Mouse (Mus musculus) cerebellum, adult 11 months (tissue): Measurements from ENCODE around the gene Ate1.
"Not testable (repeated sequence)": the region's sequence is repeated elsewhere in the genome, so short reads cannot be mapped to it uniquely, and the experiment has no call there.

Experiments
- DNase-seq: peaks from one replicate; pipeline ENCODE4 v3.0.0; 2022

Gene Ate1

DNA sequence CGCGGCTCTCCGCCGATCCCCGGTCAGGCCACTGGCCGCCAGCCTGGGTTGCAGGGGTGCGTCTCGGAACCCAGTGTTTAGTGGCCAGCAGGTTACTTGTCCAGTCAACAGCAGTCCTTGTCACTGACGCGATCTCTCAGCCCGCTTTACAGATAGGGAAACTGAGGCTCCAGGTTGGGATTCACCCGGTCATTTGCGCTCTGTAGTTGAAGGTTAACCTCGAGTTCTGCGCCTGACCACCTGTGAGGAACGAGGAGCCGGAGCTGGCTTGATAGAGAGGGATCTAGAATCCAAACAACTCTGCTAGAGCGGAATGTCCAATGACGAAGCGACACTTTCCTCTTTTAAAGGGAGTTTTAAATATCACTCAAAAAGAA lies at the start of gene Ate1:
Gene Ate1 (minus strand): TSS at position 321 of the 377 bp plus-strand sequence.
- DNase-seq, result no peak

DNA sequence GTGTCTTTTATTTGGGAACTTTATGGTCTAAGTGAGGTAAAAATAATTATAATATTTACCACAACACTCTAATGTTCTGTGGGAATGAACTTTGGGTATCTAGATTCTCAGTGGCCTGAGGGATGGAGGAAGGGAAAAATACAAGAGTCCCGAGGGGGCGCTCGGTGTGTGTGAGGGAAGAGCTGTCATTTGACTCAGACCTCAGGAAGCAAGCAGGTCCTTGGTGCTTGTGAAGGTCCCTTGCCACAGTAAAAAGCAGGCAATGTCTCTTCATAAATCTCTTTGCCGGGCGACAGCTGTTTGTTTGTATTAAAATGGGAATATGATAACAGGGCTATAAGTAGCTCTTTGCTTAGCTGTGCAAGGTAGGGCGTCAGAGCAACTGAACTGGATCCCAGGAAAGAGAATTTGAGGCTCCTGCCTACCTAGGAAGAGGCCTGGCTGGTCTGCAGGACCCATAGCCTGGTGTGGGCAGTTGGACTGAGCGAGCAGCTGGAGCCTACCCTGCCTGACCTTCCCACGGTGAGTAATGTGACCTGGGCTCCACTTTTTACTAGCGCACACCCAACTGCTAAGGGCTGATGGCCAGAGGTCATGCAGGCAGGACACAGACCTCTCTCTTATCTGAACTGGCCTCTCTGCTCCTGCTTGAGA lies 48.7 kb upstream of the Ate1 start:
- no peak for DNase-seq

DNA sequence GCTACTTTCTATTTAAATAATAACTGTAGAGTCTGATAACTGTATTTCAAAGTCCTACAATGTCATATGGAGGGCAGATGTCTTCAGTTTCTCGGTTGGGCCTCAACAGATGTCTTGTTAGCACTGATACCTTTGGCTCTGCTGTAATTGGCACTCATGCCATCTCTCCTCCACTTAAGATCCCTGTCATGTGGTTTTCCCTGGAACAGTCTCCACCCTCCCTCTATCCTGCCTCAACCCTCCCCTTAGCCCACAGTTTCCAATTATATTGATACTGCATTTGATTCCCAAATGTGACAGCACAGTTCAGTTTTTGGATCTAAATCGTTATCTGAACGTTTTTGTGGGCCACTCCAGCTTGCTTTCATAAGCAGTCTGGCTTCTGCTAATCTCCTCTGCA lies 44.4 kb upstream of the Ate1 start:
- no peak for DNase-seq

DNA sequence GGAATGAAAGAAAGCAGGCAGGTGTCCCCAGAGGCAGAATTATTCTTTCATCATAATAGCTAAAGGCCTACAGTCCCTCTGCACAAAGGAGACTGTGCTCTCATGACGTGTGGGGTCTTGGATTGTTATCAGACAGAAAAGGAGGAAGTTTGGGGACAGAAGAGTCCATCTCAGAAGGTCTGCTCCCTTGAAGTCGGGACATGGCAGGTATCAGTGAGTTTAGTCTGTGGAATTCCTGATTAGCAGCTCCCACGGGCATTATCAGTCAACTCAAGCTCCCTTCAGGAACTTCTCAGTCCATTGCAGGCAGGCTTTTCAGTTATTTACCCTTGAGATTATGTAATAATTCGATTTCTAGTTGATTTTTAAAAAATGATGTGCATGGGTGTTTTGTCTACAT lies 43.7 kb upstream of the Ate1 start:
- no peak for DNase-seq

DNA sequence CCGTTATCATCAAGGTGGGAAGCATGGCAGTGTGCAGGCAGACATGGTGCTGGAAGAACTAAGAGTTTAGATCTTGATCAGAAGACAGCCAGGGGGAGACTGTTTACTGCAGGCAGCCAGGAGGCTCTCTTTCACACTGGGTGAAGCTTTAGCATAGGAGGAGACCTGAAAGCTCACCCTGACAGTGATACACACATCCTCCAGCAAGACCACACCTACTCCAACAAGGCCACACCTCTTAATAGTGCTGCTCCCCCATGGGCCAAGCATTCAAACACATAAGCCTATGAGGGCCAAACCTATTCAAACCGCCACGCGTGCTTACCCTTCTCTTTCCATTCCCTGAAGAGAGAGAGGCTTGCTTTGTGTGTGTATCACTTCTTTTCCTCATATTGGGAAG lies 43.1 kb upstream of the Ate1 start:
- DNase-seq, result no peak

DNA sequence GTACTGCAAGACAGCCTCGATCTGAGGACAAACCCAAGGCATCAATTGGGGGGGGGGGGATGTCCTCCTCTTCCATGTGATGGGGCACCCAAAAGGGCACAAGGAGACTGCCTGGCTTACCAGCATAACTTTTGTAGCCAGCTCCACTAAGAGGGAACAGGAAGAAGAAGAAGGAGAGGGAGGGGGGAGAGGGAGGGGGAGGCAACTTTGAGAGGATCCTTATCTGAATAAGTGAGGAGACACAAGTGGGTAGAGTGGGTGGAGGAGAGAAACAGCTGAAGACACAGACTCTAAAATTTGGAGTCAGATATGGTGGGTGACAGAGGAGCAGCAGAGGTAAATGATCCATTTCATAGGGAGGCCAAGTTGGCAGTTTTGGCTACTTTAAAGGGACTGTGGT lies 40.8 kb upstream of the Ate1 start:
- no peak for DNase-seq

DNA sequence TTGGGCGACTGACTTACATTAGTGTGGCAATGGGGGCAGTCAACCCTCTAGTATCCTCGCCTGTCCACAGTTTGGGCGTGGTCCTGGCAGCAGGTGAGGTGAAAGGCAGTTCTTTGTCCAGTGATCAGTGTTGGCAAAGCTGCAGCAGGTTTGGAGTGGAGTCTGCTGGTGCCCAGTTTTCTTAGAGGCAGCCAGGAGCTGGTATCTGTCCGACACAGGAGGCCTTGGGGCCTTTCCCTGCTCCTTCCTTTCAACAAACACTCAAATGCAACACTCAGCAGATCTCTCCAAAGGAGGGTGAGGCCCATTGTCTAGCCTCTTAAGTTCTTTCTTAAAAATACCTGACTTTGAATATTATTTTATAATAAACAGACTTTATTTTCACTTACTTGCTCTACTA lies 38.4 kb upstream of the Ate1 start:
- DNase-seq, result no peak

DNA sequence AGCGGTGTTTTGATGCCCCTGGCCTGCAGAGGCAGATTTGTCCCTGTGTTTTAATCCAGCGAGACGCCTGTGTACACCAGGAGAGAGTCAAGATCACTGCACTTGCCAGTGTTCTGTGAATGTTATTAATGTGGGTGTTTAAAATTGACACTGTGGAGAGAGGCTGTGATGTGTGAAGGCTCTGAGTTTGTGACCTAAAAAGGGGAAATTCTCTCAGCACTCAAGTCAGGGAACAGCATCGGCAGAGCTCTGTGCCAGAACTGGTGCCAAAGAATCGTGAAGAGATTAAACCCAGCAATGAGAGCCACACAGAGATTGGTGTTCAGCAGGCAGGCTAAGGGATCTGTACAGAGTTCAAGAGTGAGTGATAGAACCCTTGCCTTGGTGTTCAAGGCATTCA lies 35.4 kb upstream of the Ate1 start:
- DNase-seq, result no peak

DNA sequence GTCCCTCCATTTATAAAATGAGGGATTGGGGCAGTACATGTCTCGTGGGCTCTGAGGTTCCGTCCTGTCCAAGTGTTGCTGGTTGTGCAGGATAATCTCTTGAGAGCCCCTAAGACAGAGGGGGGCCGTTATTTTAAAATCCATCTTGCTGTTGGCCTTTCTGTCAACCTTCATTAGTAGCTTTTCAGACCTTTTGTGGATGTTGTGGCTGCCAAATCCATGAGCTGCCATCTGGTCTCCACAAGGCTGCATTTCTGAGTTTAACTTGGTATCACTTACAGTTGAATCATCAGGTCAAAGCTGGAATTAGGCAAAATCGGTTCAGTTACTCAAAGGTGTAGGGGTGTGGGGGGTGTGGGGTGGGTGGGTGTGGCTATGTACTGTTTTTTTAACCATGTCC lies 33.2 kb upstream of the Ate1 start:
- DNase-seq, result peak; percentile 58

DNA sequence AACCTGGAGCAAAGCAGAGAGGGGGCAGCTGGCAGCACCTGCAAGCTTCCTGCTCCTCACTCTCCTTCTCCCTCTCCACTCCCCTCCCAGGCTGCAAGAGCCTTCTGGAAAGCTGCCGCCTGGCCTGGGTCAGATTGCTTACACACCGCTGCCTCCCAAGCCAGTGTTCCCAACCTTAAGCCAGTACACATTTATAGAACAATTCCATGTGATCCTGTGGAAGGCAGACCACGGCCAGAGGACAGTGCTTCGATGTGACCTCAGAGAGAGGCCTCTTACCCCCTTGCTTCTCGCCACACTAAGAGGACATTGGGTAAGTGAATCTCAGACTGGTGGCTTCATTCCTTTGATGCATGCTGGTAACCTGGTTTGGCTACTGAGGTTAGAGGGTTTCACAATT lies 32.6 kb upstream of the Ate1 start:
- DNase-seq, result peak; percentile 75

DNA sequence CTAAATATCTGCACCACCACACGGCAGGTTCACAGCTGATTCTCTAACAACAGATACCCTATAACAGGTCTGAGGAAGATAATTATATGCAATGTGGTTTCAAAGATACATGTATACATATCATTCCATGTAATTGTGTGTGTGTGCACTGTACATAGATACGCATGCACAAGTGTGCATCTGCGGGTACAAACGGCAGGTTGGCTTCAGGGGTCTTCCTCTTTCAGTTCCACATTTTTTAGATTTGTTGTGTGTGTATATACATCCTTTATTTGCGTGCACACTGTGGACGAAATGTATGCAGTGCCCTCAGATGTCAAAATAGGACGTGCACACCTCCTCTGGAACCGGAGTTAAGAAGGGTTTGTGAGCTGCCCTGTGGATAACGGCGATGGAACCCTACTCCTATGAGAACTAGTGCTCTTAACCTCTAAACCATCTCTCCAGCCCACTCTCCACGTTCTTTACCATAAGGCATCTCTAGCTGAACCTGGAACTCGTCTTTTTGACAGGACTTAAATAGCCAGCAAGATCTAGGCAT lies 27.5 kb upstream of the Ate1 start:
- DNase-seq, result no peak

DNA sequence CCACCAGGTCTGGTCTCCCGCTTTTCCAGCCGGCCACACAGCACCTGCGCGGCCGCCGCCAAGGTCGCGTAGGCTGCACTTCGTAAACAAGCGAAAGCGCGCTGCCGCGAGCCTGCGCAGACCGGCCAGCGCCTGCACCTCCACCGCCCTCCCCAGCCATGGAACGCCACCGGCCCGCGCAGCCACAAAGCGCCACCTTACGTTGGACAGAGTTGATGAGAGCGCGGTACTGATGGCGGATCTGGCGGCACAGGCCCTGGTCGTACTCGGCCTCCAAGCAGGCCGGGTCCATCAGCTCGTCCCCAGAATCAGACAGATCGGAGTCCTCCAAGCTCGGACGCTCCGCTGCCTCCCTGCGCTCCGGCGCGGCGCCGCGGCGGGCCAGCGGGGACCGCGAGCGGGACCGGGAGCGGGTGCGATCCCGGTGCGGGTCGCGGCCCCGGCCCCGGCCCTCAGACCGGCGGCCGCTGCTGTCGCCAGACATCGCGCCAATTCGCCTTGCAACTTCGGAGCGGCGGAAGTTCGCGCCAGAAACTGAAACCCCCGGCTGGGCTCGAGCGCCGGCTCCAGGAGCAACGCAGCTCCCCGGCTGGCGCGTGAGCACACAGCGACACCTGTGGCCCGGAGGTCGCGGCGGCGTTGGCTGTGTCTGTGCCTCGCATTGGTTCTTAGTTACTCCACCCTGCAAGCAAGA lies 26.8 kb upstream of the Ate1 start:
- DNase-seq, result peak; percentile 90

DNA sequence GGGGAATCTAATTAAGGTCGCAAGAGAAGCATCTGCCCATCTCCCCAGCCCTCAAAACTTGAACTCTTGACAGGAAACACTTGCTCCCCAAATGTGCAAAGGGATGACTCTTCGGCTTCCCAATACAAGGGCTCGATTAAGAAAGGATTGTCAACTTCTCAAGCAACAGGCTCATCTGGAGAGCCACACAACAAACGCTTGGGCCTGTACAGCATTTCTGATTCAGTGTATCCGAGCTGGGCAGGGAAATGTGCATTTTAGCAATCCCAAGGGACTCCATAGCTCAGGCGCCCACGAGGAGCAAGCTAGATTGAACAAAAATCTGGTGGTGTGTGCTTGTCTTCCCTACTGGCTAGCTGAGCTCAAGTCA lies 26.2 kb upstream of the Ate1 start:
- no peak for DNase-seq

DNA sequence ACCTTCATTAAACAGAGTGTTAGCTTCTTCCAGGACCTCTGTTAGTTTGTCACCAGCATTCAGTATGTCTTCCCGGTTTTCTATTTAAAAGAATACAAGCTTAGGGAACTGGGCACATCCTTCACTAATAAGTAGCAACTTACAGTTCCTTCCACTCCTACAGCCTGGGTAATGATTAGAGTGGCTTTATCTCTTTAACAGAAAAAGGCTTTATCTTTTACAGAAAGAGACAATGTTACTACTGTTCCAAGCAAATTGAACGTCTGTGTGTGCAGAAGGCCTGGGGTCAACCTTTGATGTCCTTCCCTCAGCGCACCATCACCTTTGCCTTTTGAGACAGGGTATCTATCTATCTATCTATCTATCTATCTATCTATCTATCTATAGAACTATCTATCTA lies 25.7 kb upstream of the Ate1 start:
- DNase-seq, result no peak

DNA sequence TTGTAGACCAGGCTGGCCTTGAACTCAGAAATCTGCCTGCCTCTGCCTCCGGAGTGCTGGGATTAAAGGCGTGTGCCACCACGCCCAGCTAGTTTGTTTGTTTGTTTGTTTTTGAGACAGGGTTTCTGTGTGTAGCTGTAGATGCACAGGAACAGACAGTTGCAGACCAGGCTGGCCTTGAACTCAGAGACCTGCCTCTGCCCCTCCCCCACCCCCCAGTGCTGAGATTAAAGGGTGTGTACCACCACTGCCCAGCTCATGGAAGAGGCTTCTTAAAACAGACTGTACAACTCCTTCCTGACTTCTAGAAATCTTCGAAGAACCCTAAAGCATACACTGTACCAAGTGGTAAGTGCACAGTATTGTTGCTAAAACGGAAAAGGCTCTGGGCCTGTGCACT lies 25.2 kb upstream of the Ate1 start:
- no peak for DNase-seq

DNA sequence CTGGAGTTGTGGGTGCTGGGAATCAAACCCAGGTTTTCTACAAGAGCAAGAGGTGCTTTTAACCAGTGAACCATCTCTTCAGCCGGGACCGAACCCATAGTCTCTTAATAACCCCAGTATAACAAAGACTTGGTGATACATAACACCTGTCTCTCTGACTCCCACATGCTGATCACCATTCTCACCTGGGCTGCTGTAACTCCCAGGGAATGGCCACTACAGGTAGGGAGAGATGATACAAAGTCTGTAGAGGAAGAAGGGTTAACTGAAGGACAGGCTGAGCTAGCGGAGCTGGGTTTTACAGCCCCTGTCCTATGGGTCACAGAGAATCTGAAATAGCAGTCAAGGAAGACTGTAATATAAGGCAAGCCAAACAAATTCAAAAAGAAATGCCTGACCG lies 23.0 kb upstream of the Ate1 start:
- no peak for DNase-seq

DNA sequence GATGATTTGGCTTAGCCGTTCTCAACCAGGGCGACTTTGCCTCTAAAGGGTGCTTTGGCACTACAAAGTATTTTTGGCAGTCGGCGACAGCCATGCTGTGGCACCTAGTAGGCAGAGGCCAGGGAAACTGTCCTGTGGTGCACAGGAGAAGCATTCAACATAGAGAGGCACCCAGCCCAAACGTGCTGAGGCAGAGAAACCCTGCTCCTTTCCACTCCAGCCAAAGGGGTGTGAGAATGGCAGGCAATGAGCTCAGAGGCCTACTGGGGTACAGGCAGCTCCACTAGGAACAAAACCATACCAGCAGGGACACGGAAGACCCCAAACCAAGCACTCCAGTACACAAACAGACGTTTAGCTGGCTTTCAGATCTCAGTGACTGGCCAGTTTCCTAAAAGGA lies 20.0 kb upstream of the Ate1 start:
- no peak for DNase-seq

DNA sequence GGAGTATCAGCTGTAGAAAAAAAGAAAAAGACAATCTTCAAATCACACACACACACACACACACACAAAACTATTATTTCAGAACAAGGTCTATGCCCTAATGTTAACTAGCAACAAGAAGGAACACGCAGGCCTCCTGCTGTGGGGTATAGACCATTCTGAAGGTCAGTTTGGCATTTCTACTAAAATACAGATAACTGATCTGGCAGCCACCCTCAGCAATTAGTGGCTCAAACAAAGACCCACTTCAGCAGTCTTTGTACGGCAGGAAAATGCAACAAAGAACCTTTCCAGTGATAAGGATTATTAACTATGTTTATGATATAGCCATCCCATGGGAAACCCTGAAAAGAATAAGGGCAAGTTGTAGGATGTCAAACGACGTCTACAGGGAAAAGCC lies 16.9 kb upstream of the Ate1 start:
- DNase-seq, result no peak

DNA sequence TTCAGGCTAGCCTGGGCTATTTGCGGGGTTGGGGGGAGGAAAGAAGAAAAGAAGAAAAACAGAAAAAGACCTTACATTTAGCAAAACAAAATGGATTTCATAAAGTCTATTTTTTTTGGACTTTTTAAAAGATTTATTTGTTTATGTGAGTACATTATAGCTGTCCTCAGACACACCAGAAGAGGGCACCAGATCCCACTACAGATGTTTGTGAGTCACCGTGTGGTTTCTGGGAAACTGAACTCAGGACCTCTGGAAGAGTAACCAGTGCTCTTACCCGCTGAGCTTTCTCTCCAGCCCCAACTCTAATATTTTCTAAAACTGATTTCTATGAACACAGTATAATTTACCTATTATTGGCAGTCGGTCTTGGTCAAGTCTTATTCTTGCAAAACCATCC lies 15.0 kb upstream of the Ate1 start:
- no peak for DNase-seq

DNA sequence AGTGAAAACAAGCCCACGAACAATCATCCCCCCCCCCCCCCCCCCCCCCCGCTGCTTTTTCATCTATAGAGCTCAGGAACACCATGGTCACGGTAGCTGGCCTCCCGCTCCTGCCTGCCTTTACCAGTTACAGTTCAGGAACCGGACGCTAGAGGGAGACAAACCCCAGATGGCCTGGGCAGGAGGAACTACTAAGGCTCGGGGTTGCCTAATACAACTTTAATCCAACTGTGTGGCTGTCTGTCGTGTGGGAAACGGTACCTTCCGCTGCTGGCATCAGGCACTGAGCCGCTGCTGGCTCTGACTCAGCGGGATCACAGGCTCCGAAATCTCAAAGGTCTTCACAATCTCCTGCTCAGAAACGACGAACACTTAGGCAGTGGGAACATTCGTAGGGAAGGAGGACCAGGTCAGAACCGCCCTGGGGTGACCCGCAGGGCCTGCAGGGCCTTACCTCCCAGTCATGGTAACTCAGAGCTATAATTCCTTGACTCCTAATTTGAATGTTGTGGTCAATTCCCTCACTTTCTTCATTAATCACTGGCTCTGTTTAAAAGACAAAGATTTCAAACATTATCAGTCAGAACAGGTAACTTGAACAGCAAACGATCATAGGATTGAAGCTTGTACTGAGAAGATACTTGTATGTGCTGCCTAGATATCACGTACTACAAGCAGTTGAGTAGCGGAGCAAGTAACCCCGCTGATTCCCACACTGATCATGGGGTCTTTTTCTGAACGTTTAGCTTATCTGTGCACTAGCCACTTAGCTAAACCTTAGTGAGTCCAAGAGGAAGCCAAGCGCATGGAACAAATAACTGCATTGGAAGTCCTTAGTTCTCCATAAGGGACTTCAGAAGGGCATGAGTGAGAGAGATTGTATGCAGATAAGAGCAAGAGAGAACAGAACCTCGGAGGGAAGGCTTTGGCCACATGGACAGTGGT lies 13.4 kb upstream of the Ate1 start:
- peak; percentile 86 for DNase-seq

DNA sequence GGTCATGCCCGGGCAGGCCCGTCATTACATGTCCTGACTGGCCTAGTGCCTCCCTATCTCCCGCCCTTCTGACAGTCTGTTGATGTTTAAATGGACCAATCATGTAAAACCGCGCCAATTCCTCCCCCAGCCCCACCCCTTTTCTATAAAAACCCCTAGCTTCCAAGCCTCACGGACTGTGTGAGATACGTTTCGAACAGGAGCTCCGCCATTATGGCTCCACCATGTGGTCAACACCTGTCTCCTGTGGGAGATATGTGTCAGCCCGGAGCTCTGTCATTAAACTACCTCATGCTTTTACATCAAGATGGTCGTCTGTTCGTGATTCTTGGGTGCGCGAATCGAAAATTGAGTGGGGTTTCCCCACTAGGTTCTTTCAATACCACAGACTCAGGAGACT lies 11.0 kb upstream of the Ate1 start:
- not testable (repeated sequence) for DNase-seq

DNA sequence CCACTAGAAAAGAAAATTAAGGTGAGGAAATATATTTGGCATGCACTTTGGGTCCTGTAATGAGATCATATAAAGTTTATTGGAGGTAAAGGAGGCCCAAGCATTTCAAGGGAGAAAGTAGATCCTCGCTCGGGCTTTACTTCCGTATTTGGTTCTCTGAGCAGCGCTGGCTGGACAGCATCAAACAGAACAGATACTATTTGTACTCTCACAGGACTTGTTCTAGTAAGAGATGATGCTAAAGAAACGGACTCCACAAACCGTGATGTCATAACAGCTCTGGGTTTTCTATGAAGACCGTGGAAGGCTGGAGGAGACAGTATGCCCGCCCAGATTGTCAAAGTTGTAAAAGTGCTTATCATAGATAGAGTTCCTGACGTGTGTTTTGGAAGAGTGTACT lies 7.1 kb upstream of the Ate1 start:
- DNase-seq, result no peak

DNA sequence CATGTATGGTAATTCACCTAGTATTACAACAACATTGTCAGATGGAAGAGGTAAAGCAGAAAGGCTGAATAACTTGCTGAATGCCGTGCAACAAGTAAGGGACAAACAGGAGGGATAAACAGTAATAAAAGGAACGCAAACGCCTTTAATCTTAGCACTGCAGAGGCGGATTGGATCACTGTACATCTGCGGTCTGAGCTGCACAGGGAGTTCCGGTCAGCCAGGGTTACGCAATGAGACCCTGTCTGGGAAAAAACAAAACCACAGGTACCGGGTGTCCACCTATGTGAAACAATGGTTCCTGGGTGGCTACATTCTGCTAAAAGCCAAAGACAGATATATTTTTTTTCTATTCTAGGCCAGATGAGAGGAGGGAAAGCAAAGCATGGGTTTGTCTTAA lies 3.3 kb upstream of the Ate1 start:
- no peak for DNase-seq
